In the genomic region with DNA sequence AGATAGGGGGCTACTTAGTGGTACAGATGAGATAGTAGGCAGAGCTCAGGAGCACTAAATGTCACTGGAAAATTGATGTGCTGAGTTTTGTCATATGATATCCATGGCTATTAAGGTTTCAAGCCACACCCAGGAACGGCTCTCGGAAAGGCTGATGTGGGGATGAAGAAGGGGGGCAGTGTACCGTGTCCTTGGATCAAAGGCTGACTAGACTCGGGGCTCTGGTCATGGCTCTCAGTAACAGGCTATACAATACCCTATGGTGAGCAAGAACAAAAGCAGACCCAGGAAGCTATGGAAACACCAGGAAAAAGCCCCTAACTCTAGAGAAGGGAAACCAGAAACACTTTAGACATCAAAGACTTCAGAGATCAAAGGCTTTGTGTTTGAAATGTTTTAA, we compare ENCODE assay signal across 29 mouse cellular contexts. TPM values are rescaled to one million over a fixed set of nuclear protein-coding genes. Genes with fewer than 3 reads are reported as not detected.
DNase-seq lines count a peak whose midpoint lies in the region; ATAC-seq and TF ChIP-seq lines count a peak whose summit lies in the region.
"Had no signal": no experiment of that assay in that cellular context is flagged by ENCODE, and none has a peak within 500 bp of the region (broad histone marks: within the 10 kb centered on the region; RNA-seq: fewer than 3 reads in every experiment).

No protein-coding gene starts in this region.

- ATAC-seq in kidney, postnatal 0 days (replicated peaks; ENCODE audit: low FRiP score, low read depth): no peak; the same call in 1 of the 2 replicates
- ATAC-seq in liver, embryonic 12.5 days: no peak
- ATAC-seq: activated CD4-positive, CD25-positive, alpha-beta regulatory T cell, adult 4 months; forebrain, embryonic 15.5 days; intestine, postnatal 0 days; liver, postnatal 0 days had no signal

- DNase-seq in kidney, postnatal 0 days (ENCODE audit: low spot score): peak; percentile 47
- DNase-seq in kidney, adult 9 months: no peak
- DNase-seq in embryo, embryonic 10.5 days (ENCODE audit: low spot score): peak; percentile 47
- peak; percentile 21 for DNase-seq in embryonic facial prominence, embryonic 10.5 days (ENCODE audit: low spot score)
- DNase-seq in urinary bladder, postnatal 36 days (ENCODE audit: low spot score in 2 of 2): no peak
- DNase-seq: adrenal gland, adult 8-10 months; B cell, adult 2 months; cerebellum, adult 8-10 months; cerebellum, postnatal 25 days; gastrocnemius, postnatal 25 days; heart, adult 18-20 months; heart, postnatal 4 days; liver, postnatal 0 days; lung, postnatal 36 days; midbrain, embryonic 14.5 days; thymus, adult 2 months; thymus, postnatal 4 days had no signal

- H3K4me2 ChIP-seq in kidney, postnatal 0 days (ENCODE audit: low read length): no peak overlapping the region
- no peak overlapping the region for H3K4me2 ChIP-seq in liver, embryonic 12.5 days
- H3K4me2 ChIP-seq: forebrain, embryonic 15.5 days; heart, embryonic 12.5 days; hindbrain, embryonic 13.5 days; limb, embryonic 12.5 days; liver, embryonic 11.5 days; neural tube, embryonic 13.5 days had no signal

- 3% methylated on average over 4 of the region's 4 CpGs for WGBS in kidney, postnatal 0 days
- 18% methylated on average over 4 of the region's 4 CpGs for WGBS in embryonic facial prominence, embryonic 10.5 days
- 56% methylated on average over 4 of the region's 4 CpGs for whole genome bisulfite sequencing in liver, embryonic 12.5 days (ENCODE audit: insufficient replicate concordance)

- no peak overlapping the region for H3K27ac ChIP-seq in kidney, postnatal 0 days
- H3K27ac ChIP-seq in embryonic facial prominence, embryonic 10.5 days (replicated peaks): no peak overlapping the region
- no peak overlapping the region for H3K27ac ChIP-seq in liver, embryonic 12.5 days
- H3K27ac ChIP-seq: forebrain, embryonic 15.5 days; hindbrain, embryonic 13.5 days; layer of hippocampus, adult 2 months; left cerebral cortex, adult 2 months; limb, embryonic 12.5 days; neural tube, embryonic 13.5 days had no signal

- H3K36me3 ChIP-seq in kidney, postnatal 0 days (ENCODE audit: insufficient read depth, low read length): no peaks in the 10 kb centered on the region
- H3K36me3 ChIP-seq in embryonic facial prominence, embryonic 10.5 days (replicated peaks): no peaks in the 10 kb centered on the region
- no peaks in the 10 kb centered on the region for H3K36me3 ChIP-seq in liver, embryonic 12.5 days
- H3K36me3 ChIP-seq: forebrain, embryonic 15.5 days; heart, embryonic 12.5 days; hindbrain, embryonic 13.5 days; limb, embryonic 12.5 days; neural tube, embryonic 13.5 days had no signal

- no peaks in the 10 kb centered on the region for H3K27me3 ChIP-seq in kidney, postnatal 0 days (ENCODE audit: insufficient read depth, low read length)
- no peaks in the 10 kb centered on the region for H3K27me3 ChIP-seq in embryonic facial prominence, embryonic 10.5 days (replicated peaks; ENCODE audit: low read depth, poor library complexity, severe bottlenecking)
- no peaks in the 10 kb centered on the region for H3K27me3 ChIP-seq in liver, embryonic 12.5 days (replicated peaks)
- H3K27me3 ChIP-seq: forebrain, embryonic 15.5 days; heart, embryonic 12.5 days; hindbrain, embryonic 13.5 days; limb, embryonic 12.5 days; neural tube, embryonic 13.5 days had no signal

- no peak for TF ChIP-seq CTCF in kidney, postnatal 0 days (IDR thresholded peaks at IDR 0.05; ENCODE audit: low read depth)

- no peak overlapping the region for H3K9ac ChIP-seq in kidney, postnatal 0 days (ENCODE audit: low read depth, low read length)
- H3K9ac ChIP-seq in liver, embryonic 12.5 days: no peak overlapping the region
- H3K9ac ChIP-seq: forebrain, embryonic 15.5 days; heart, embryonic 12.5 days; hindbrain, embryonic 13.5 days; limb, embryonic 12.5 days; liver, postnatal 0 days; neural tube, embryonic 13.5 days had no signal

- no peaks in the 10 kb centered on the region for H3K9me3 ChIP-seq in kidney, postnatal 0 days (replicated peaks; ENCODE audit: low read length)
- 0 out of 2 replicates have a peak, but pooled peaks cover 11% of the 10 kb centered on the region for H3K9me3 ChIP-seq in embryonic facial prominence, embryonic 10.5 days
- 0 out of 2 replicates have a peak, but pooled peaks cover 4% of the 10 kb centered on the region for H3K9me3 ChIP-seq in liver, embryonic 12.5 days (replicated peaks)
- H3K9me3 ChIP-seq: forebrain, embryonic 15.5 days; hindbrain, embryonic 13.5 days; neural tube, embryonic 13.5 days had no signal

- H3K4me1 ChIP-seq in kidney, postnatal 0 days (replicated peaks; ENCODE audit: insufficient read depth, low read length): no peaks in the 10 kb centered on the region
- peaks cover 15% of the 10 kb centered on the region for H3K4me1 ChIP-seq in embryonic facial prominence, embryonic 10.5 days
- no peaks in the 10 kb centered on the region for H3K4me1 ChIP-seq in liver, embryonic 12.5 days
- H3K4me1 ChIP-seq: heart, embryonic 12.5 days; hindbrain, embryonic 13.5 days; neural tube, embryonic 13.5 days had no signal

- no peak overlapping the region for H3K4me3 ChIP-seq in kidney, postnatal 0 days (replicated peaks; ENCODE audit: low read depth, low read length)
- no peak overlapping the region for H3K4me3 ChIP-seq in embryonic facial prominence, embryonic 10.5 days
- H3K4me3 ChIP-seq in liver, embryonic 12.5 days: no peak overlapping the region
- H3K4me3 ChIP-seq: forebrain, embryonic 15.5 days; heart, embryonic 12.5 days; hindbrain, embryonic 13.5 days; layer of hippocampus, adult 2 months; left cerebral cortex, adult 2 months; limb, embryonic 12.5 days; neural tube, embryonic 13.5 days had no signal

RNA-seq across cellular contexts. Expression of gene Fra10ac1, which starts 8.6 kb away (rescaled TPM):
- 36.5 and 37.6 TPM in 2 replicates for polyA plus RNA-seq in kidney, postnatal 0 days (2015; fragmentation: Nextera tagmentation; extraction: Ambion mirVana)
- 44.1 and 44.6 TPM in 2 replicates for polyA plus RNA-seq in embryonic facial prominence, embryonic 10.5 days (2016; fragmentation: Nextera tagmentation; extraction: Ambion mirVana)
- polyA plus RNA-seq in liver, embryonic 12.5 days (2016; fragmentation: Nextera tagmentation; extraction: Ambion mirVana): 23.5 and 25.4 TPM in 2 replicates

RNA-seq across cellular contexts. Expression of gene Lgi1, which starts 31.8 kb away (rescaled TPM):
- 1.4 and 1.6 TPM in 2 replicates for polyA plus RNA-seq in kidney, postnatal 0 days (2015; fragmentation: Nextera tagmentation; extraction: Ambion mirVana)
- 1.2 and 1.4 TPM in 2 replicates for polyA plus RNA-seq in embryonic facial prominence, embryonic 10.5 days (2016; fragmentation: Nextera tagmentation; extraction: Ambion mirVana)
- polyA plus RNA-seq in liver, embryonic 12.5 days (2016; fragmentation: Nextera tagmentation; extraction: Ambion mirVana): 0.05 TPM in 1 of 2 replicates, not detected in the other
- polyA plus RNA-seq: activated CD4-positive, CD25-positive, alpha-beta regulatory T cell, adult 4 months; heart, embryonic 12.5 days; heart, postnatal 0 days; liver, postnatal 0 days had no signal

Comparison
In these comparisons a context has a peak if more than half of its experiments do, and no peak if none do; other contexts are left out.
1. DNase-seq: peak in kidney, postnatal 0 days (single experiment), embryo, embryonic 10.5 days (single experiment) and embryonic facial prominence, embryonic 10.5 days (single experiment); none in kidney, adult 9 months (single experiment) and urinary bladder, postnatal 36 days (0 of 2).